Mouse (Mus musculus) brain, embryonic 14.5 days (tissue): ENCODE results near the gene Ccl12.

Experiments
- CTCF ChIP-seq: fragments of 200-500 bp; IDR thresholded peaks from 2 replicates; pipeline ENCODE4 v1.5.1; 2012; ENCODE audit warnings: inconsistent platforms, mild to moderate bottlenecking, moderate library complexity, borderline replicate concordance; ENCODE audit not compliant: insufficient read depth, insufficient read length; ENCODE audit errors: extremely low read depth
- POLR2A ChIP-seq: fragments of 200-500 bp; IDR thresholded peaks from 2 replicates; pipeline ENCODE4 v1.6.1; 2012; ENCODE audit warnings: mild to moderate bottlenecking, inconsistent platforms, borderline replicate concordance; ENCODE audit not compliant: poor library complexity, insufficient read depth, insufficient read length, severe bottlenecking; ENCODE audit errors: extremely low read depth

DNA sequence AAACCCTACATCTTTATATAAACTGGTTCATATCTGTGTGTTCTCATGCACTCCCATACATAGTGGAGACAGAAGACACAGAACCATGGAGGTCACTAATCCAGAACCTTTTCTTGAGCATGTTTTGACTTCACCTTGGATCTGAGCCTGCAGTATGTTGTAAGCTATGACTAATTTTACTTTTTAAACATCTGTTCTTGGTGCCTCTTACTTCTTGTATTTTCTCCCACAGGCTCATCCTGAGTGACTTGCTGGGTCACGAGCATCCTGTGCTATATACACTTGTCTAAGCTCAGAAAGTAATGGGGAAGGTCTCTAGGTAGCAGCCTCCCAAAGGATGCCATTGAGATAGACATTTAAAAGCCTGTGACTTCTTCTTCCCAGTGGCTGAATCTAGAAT is 31.3 kb downstream of the Ccl12 start:
- no peak for TF ChIP-seq POLR2A
- no peak for TF ChIP-seq CTCF
